ENCODE assay signal across 17 mouse cellular contexts in the genomic region with DNA sequence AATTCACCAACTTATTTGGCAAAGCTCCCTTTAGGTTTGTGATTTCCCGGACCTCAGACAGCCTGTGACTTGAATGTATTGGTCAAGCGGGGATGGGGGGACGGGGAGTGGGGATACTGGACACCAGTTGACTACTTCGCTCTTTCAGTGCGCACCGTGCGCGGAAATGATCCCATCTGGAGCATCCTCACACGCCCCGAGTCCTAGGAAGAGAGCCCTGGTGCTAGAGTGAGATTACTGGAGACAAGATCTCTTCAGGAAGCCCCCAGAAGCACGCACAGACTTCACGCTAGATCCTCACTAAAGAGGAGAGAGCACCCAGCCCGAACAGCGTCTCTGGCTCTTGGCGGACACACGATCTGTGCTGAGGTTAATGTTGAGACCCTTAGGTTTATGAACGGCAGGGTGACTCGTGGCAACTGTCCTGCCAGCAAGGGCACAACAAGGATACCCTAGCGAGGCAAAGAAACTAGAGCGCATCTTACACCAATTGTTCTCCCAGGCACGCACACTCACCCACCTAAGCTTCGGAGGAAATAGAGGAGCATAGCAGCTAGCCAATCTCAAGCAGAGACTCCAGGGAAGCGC. TPM values are rescaled to one million over a fixed set of nuclear protein-coding genes. Genes with fewer than 3 reads are reported as not detected.
A peak's percentile ranks its signal among the peaks of the same experiment; 100 is the strongest.
DNase-seq lines count a peak whose midpoint lies in the region; ATAC-seq and TF ChIP-seq lines count a peak whose summit lies in the region.
"Had no signal": no experiment of that assay in that cellular context is flagged by ENCODE, and none has a peak within 500 bp of the region (broad histone marks: within the 10 kb centered on the region; RNA-seq: fewer than 3 reads in every experiment).

No protein-coding gene starts in this region.

- TF ChIP-seq CTCF in brain, embryonic 14.5 days (IDR thresholded peaks at IDR 0.05; ENCODE audit: borderline replicate concordance, extremely low read depth, insufficient read depth, insufficient read length): no peak

- H3K36me3 ChIP-seq in midbrain, embryonic 10.5 days: no peaks in the 10 kb centered on the region
- H3K36me3 ChIP-seq in midbrain, embryonic 13.5 days: no peaks in the 10 kb centered on the region
- no peaks in the 10 kb centered on the region for H3K36me3 ChIP-seq in intestine, embryonic 15.5 days
- H3K36me3 ChIP-seq in stomach, embryonic 15.5 days: no peaks in the 10 kb centered on the region
- H3K36me3 ChIP-seq: embryonic facial prominence, embryonic 12.5 days; heart, embryonic 12.5 days had no signal

- under 1% methylated on average over 23 of the region's 23 CpGs for WGBS in midbrain, embryonic 10.5 days
- WGBS in midbrain, embryonic 13.5 days: 1% methylated on average over 23 of the region's 23 CpGs
- WGBS in intestine, embryonic 15.5 days: 9% methylated on average over 23 of the region's 23 CpGs
- 4% methylated on average over 23 of the region's 23 CpGs for WGBS in stomach, embryonic 15.5 days

- no peak overlapping the region for H3K4me2 ChIP-seq in midbrain, embryonic 13.5 days (replicated peaks)
- peak overlapping the region; percentile 55 for H3K4me2 ChIP-seq in intestine, embryonic 15.5 days (replicated peaks)
- H3K4me2 ChIP-seq in stomach, embryonic 15.5 days: peak overlapping the region; percentile 33
- H3K4me2 ChIP-seq: embryonic facial prominence, embryonic 12.5 days; forebrain, embryonic 13.5 days had no signal

- no peak overlapping the region for H3K9ac ChIP-seq in midbrain, embryonic 13.5 days (replicated peaks)
- H3K9ac ChIP-seq in intestine, embryonic 15.5 days: no peak overlapping the region
- H3K9ac ChIP-seq in stomach, embryonic 15.5 days: no peak overlapping the region
- H3K9ac ChIP-seq: embryonic facial prominence, embryonic 12.5 days; forebrain, embryonic 13.5 days; heart, embryonic 12.5 days; liver, postnatal 0 days had no signal

- H3K27ac ChIP-seq in midbrain, embryonic 10.5 days (replicated peaks): no peak overlapping the region
- H3K27ac ChIP-seq in midbrain, embryonic 13.5 days: no peak overlapping the region
- no peak overlapping the region for H3K27ac ChIP-seq in intestine, embryonic 15.5 days
- H3K27ac ChIP-seq in stomach, embryonic 15.5 days: no peak overlapping the region
- H3K27ac ChIP-seq: embryonic facial prominence, embryonic 12.5 days; forebrain, embryonic 13.5 days; hindbrain, postnatal 0 days; kidney, postnatal 0 days had no signal

- no peaks in the 10 kb centered on the region for H3K9me3 ChIP-seq in midbrain, embryonic 10.5 days (replicated peaks)
- no peaks in the 10 kb centered on the region for H3K9me3 ChIP-seq in midbrain, embryonic 13.5 days
- no peaks in the 10 kb centered on the region for H3K9me3 ChIP-seq in intestine, embryonic 15.5 days
- no peaks in the 10 kb centered on the region for H3K9me3 ChIP-seq in stomach, embryonic 15.5 days
- H3K9me3 ChIP-seq: embryonic facial prominence, embryonic 12.5 days; forebrain, embryonic 13.5 days; heart, embryonic 12.5 days had no signal

- no peak for ATAC-seq in midbrain, embryonic 13.5 days
- ATAC-seq in intestine, embryonic 15.5 days: no peak
- ATAC-seq in stomach, embryonic 15.5 days (ENCODE audit: insufficient read depth, low FRiP score, low read depth): no peak
- ATAC-seq in frontal cortex, adult (ENCODE audit: low TSS enrichment): no peak
- ATAC-seq: forebrain, embryonic 13.5 days; hindbrain, postnatal 0 days; liver, postnatal 0 days had no signal

- no peak for TF ChIP-seq POLR2A in brain, embryonic 14.5 days (IDR thresholded peaks at IDR 0.05; ENCODE audit: borderline replicate concordance, extremely low read depth, insufficient read depth, insufficient read length, poor library complexity, severe bottlenecking)

- H3K4me1 ChIP-seq in midbrain, embryonic 10.5 days: peaks cover 15% of the 10 kb centered on the region
- H3K4me1 ChIP-seq in midbrain, embryonic 13.5 days (replicated peaks): 0 out of 2 replicates have a peak, but pooled peaks cover 7% of the 10 kb centered on the region
- H3K4me1 ChIP-seq in intestine, embryonic 15.5 days (replicated peaks): no peaks in the 10 kb centered on the region
- H3K4me1 ChIP-seq in stomach, embryonic 15.5 days: no peaks in the 10 kb centered on the region; the same call in 1 of the 2 replicates
- H3K4me1 ChIP-seq: embryonic facial prominence, embryonic 12.5 days; heart, embryonic 12.5 days had no signal

- H3K27me3 ChIP-seq in midbrain, embryonic 10.5 days (ENCODE audit: low read depth, poor library complexity, severe bottlenecking): peaks cover 100% of the 10 kb centered on the region
- peaks cover 100% of the 10 kb centered on the region for H3K27me3 ChIP-seq in midbrain, embryonic 13.5 days
- H3K27me3 ChIP-seq in intestine, embryonic 15.5 days (replicated peaks): peaks cover 69% of the 10 kb centered on the region
- H3K27me3 ChIP-seq in stomach, embryonic 15.5 days (replicated peaks): peaks cover 79% of the 10 kb centered on the region

- H3K4me3 ChIP-seq in midbrain, embryonic 10.5 days: no peak overlapping the region
- H3K4me3 ChIP-seq in midbrain, embryonic 13.5 days (replicated peaks): no peak overlapping the region
- H3K4me3 ChIP-seq in intestine, embryonic 15.5 days (replicated peaks): no peak overlapping the region; the same call in 1 of the 2 replicates
- peak overlapping the region; percentile 0; the same call in 1 of the 2 replicates for H3K4me3 ChIP-seq in stomach, embryonic 15.5 days (replicated peaks)
- H3K4me3 ChIP-seq: embryonic facial prominence, embryonic 12.5 days; forebrain, embryonic 13.5 days had no signal

- DNase-seq in midbrain, embryonic 10.5 days (ENCODE audit: low spot score): peak; percentile 52
- peak; percentile 23 for DNase-seq in brain, embryonic 14.5 days (ENCODE audit: low read depth)
- DNase-seq in cerebellum, adult 11 months: no peak
- DNase-seq: cerebellum, adult 9-11 months; left cerebral cortex, postnatal 4 days; liver, postnatal 0 days; lung, postnatal 36 days; thymus, postnatal 4 days had no signal

RNA-seq across cellular contexts. Expression of a gene that starts 8.8 kb away (rescaled TPM):
- polyA plus RNA-seq in midbrain, embryonic 10.5 days (2016; fragmentation: Nextera tagmentation; extraction: Ambion mirVana): 0.17 and 0.40 TPM in 2 replicates
- not detected in 2 replicates for polyA plus RNA-seq in midbrain, embryonic 13.5 days (2015; fragmentation: Nextera tagmentation; extraction: Ambion mirVana)
- not detected in 2 replicates for polyA plus RNA-seq in brain, embryonic 14.5 days (2012; rRNA removed)
- 2.6 and 2.9 TPM in 2 replicates for polyA plus RNA-seq in intestine, embryonic 15.5 days (2015; fragmentation: Nextera tagmentation; extraction: Ambion mirVana)
- polyA plus RNA-seq in stomach, embryonic 15.5 days (2015; fragmentation: Nextera tagmentation; extraction: Ambion mirVana): 7.7 and 8.1 TPM in 2 replicates
- polyA plus RNA-seq: forebrain, embryonic 13.5 days; hindbrain, postnatal 0 days; kidney, postnatal 0 days; liver, postnatal 0 days had no signal

RNA-seq across cellular contexts. Expression of a gene that starts 47.5 kb away (rescaled TPM):
- 78.6 and 84.8 TPM in 2 replicates for polyA plus RNA-seq in midbrain, embryonic 10.5 days (2016; fragmentation: Nextera tagmentation; extraction: Ambion mirVana)
- 80.3 and 83.8 TPM in 2 replicates for polyA plus RNA-seq in midbrain, embryonic 13.5 days (2015; fragmentation: Nextera tagmentation; extraction: Ambion mirVana)
- 52.2 and 65.7 TPM in 2 replicates for polyA plus RNA-seq in brain, embryonic 14.5 days (2012; rRNA removed)
- polyA plus RNA-seq in intestine, embryonic 15.5 days (2015; fragmentation: Nextera tagmentation; extraction: Ambion mirVana): 55.5 and 58.8 TPM in 2 replicates
- polyA plus RNA-seq in stomach, embryonic 15.5 days (2015; fragmentation: Nextera tagmentation; extraction: Ambion mirVana): 72.8 and 76.5 TPM in 2 replicates
